Mouse (Mus musculus): ENCODE data around the gene Met.

Gene Met

DNA sequence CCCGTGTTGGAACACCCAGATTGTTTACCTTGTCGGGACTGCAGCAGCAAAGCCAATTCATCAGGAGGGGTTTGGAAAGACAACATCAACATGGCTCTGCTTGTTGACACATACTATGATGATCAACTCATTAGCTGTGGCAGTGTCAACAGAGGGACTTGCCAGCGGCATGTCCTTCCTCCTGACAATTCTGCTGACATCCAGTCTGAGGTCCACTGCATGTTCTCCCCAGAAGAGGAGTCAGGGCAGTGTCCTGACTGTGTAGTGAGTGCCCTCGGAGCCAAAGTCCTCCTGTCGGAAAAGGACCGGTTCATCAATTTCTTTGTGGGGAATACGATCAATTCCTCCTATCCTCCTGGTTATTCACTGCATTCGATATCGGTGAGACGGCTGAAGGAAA, 27.9 kb downstream of the Met start:
- ATAC-seq (ENCODE audit: low TSS enrichment) = no peak

DNA sequence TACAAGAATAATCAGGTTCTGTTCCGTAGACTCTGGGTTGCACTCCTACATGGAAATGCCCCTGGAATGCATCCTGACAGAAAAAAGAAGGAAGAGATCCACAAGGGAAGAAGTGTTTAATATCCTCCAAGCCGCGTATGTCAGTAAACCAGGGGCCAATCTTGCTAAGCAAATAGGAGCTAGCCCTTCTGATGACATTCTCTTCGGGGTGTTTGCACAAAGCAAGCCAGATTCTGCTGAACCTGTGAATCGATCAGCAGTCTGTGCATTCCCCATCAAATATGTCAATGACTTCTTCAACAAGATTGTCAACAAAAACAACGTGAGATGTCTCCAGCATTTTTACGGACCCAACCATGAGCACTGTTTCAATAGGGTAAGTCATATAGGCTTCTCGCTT, 28.5 kb downstream of the Met start:
- no peak for ATAC-seq (ENCODE audit: low TSS enrichment)

DNA sequence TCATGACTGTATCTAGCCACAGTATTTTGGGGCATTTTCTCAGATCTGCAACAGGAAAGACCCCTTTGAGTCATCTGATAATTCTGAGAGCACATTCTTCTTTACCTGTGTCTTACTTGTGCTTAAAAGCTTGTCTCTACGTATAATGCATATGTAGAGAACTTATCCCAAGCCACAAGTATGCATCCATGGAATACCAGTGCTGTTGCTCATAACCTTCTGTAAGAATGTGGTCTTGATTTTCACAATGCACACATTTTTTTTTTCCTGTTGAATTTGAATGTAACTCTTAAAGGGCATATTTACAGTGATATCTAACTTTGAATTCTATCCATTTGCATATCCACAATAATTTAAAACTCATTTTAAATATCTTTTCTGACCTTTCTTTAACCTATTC, 31.8 kb downstream of the Met start:
- ATAC-seq (ENCODE audit: low TSS enrichment) = no peak

DNA sequence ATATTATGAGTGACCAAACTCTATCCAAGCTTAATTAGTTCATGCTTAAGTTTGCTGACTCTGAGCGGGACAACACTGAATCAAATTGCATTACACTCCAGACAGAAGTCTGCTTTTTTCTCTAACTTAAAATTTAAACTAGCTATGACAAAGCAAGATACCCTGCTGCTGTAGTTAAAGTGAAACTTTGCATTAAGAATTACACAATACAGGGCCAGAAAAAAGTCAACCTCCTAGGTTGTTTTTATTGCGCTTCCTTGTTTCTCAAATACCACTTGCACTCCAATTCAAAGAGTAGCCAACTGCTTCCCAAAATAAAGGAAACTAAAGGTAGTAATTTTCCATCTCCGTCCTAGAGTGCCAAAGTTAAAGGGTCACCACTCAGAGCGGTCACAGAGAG, 33.8 kb downstream of the Met start:
- ATAC-seq (ENCODE audit: low TSS enrichment) = no peak

DNA sequence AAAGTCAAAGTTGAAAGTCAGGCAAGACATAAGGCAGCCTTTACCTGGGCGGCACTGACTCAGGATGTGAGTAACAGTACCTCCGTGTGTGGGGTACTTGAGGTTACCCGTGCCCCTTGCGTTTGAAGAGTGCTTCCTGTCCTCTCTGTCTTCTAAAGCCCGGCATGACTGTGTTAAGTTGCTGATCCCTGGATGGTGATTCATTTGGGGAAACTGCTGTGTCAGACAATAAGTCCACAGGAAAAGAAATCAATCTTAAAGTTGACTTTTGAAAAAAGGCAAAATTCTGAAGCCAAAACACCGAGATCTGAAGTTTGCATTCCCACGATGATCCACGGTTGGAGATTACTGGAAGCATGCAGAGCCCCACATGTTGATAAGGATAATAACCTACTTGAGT, 35.2 kb downstream of the Met start:
- ATAC-seq (ENCODE audit: low TSS enrichment) = no peak

DNA sequence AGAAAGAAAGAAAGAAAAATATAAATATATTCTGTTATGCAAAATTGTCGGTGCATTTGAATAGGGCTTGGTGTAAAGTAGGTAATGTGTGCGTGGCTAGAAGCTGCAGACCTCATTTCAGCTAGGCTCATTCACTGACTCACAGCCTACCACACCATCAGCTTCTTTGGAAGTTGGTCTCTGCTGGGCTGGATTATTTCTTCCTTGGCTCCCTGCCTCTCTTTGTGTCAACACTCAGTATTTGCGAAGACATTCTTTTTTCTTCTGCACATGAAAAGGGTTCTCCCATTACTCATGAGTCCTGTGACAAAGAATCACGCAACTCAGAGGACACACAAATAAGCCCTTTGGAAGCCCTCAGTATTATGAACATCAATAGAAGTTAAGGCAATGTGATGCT, 37.8 kb downstream of the Met start:
- peak; percentile 55; the same call in 1 of the 2 replicates for ATAC-seq (ENCODE audit: low TSS enrichment)

- ATAC-seq (ENCODE audit: low TSS enrichment) = no peak
Observed at GRCm38 (mm10) chr6:17502311-17502710, 38.7 kb downstream of the Met start.

DNA sequence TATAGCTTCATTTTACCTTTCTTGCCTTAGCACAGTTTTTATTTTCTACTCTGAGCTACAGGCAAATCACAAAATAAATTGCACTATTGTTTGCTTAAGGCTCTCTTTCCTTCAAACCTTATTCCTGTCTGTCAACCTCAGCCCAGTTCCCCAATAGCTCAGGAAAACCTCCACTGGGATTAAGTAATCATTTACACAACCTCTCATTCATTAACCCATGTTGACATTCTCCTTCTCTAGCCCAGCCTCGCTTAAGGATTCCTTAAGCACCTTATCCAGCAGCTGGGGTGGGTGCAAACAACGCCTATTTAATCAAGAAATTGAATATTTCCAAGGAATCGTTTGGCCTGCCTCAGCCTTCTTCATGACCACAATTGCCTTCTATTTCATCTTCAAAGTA, 40.1 kb downstream of the Met start:
- ATAC-seq (ENCODE audit: low TSS enrichment) = no peak

GRCm38 (mm10) chr6:17505530-17505929, 41.9 kb downstream of the Met start:
- ATAC-seq (ENCODE audit: low TSS enrichment) = no peak

GRCm38 (mm10) chr6:17506831-17507230, 43.2 kb downstream of the Met start:
- no peak for ATAC-seq (ENCODE audit: low TSS enrichment)

DNA sequence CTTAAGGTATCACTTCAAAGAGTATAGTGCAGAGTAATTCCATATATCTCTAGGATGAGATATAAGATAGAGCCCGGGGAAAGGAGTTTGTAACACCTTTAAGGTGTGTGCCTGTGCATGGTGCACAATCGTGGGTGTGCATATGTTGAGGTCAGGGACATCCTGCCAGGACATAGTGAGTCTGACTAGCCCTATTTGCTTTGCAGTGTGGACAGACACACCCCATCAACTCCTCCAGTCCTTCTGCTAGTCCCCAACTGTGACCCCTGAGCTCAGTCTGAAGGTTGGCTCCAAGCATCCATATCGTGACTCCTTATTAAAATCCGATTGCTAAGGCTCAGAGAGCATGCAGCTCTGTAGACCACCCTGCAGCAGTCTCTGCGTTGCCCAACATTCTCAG, 44.6 kb downstream of the Met start:
- ATAC-seq (ENCODE audit: low TSS enrichment) = no peak

DNA sequence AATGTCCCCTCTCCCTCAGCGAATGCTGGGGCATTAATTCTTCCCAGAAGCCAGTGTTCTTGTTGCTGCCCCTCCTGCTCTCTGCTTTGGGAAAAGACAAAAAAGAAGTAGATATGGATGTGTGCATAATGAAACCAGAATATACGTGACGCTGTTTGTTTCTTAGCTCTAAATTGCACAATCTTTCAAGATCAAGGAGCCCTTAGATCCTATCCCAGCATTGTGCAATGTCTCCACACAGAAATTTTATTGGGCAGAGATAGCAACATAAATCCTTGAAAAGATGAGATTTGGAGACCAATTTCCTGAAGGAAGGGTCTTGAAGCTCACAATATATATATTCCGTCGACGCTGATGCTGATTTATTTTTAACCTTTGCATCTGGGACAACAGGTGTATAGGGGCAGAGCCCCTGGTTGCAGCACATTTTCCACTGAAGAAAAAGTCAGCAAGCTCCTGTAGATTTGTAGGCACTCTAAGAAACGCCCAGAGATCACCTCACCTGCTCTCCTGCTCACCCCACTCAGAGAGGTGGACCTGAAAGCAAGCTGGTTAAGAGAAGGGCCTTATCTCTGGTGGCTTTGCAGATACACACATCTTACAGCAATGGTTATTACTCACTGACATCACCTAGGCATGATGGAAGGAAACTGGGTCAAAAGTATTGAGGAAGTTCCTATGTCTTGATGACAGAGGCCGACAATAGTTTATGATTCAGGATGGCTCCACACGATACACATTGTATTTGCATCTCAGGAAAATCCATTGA, 45.2 kb downstream of the Met start:
- no peak for ATAC-seq (ENCODE audit: low TSS enrichment)

- ATAC-seq (ENCODE audit: low TSS enrichment) = no peak
Observed at GRCm38 (mm10) chr6:17513381-17513780, 49.8 kb downstream of the Met start.

DNA sequence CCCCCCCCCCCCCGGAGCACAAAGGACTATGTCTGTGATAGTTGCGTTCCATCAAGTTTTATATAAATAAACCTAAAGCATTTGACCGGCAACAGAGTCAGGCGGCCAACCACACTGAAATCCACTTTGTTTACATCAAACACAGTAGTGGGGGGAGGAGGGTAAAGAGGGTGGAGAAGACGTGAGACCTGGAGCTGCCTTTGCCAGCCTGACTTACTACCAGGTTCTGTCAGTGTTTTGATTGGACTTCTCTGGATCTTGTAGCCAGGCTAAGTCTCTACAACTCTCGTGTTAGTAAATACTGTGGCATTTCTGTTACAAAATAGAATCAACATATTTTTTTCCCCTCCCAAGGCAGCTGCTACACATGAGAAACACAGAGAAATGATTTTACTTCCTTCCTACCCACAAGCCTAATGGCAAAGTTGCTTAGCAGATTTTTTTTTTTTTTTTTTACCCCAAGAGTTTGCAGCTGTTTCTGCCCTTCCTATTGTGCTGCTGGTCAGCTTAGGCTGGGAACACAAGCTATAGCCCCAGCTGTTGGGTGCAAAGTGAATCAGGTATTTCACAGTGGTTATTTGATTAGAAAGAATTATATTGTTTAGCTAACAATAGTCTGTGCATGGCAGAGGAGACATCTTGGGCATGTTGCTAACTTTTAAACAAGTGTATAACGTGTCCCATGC, 52.3 kb downstream of the Met start:
- ATAC-seq (ENCODE audit: low TSS enrichment) = no peak

DNA sequence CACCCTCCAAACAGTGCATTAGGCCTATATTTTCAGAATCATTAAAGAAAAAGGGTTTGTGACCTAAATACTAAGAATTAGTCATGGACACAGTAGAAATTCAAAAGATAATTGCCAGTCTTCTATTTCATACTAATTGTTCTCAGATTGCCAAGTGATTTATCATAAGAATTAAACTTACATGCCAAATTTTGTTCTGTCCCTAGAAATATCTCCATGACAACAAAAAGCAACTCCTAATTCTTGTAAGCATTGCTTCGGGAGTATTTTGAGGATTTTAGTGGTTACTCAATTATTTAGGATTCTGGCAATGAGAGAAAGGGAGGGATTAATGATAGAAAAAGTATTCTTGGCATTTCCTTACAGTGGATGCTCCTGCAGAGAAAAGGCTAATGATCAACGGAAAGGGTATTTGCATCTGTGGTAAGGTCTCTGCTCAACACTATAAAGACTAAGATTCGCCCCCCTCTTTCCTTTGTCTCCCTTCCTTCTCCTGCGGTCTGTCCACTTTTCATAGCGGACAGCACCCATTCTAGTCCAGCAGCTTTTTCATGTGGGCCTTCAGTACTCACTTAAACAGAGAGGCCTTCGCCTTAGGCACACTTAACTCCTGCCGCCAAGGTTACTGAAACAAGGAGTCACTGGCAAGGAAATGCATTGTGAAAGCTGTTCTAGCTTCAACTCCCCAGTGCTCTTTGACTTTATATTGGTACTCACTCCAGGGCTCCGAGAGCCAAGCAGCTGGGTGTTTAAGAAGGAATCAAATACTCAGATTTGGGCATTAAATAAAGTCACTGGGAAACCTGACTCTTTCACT, 58.5 kb downstream of the Met start:
- peak; percentile 56 for ATAC-seq (ENCODE audit: low TSS enrichment)

DNA sequence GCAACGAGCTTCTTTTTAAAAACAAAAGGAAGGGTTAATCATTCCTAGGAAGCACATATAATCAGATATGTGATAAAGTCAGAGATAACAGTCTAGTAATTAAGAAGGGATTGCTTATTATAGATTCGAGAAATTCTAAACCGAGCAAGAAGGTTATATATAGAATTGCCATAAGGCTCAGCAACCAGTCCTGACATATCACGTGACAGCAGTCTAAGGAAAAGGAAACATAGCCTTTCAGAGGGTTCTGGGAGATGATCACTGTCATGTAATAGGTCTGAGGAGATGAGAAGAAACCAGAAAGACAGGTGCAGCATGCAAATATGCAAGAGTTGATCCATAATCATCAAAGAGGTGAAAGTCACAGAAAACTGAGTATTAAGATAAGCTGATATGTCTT, 59.3 kb downstream of the Met start:
- peak; percentile 66 for ATAC-seq (ENCODE audit: low TSS enrichment)

DNA sequence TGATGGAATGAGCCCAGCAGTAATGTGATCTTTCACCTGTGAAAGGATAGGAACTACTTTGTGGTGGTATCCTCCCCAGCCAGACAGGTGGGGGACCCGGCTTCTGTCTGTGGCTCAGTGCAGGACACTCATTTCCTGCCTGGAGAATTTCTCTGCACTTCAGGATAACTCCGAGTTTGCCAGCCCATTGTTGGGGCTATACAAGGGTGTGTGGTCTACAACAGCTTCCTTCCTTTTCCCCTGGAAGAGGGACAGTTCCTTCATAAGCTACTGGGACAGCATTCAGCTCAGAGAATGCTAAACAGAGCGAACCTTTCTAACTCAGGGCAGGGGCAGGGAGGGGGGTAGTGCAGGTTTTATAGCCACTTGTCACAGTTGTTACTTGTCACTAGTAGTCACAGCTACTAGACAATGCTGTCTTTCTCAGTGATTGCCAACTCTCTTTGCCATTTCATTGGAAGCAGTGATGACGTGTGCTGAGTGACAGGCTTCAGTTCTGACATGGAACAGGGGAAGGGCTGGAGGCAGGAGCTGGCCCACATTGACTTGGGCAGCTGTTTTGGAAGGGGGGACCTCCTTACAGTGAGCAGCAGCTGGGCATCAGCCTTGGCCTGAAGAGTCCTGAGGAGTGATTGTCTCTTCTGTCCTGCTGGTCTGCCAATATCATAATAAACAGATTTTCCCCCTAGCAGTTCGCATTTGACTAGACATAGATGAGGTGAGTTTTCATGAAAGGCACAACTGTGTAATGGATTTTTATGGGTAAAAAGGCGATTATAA, 66.1 kb downstream of the Met start:
- ATAC-seq (ENCODE audit: low TSS enrichment) = no peak

- ATAC-seq (ENCODE audit: low TSS enrichment) = no peak
Observed at GRCm38 (mm10) chr6:17541615-17542014, 78.0 kb downstream of the Met start.

DNA sequence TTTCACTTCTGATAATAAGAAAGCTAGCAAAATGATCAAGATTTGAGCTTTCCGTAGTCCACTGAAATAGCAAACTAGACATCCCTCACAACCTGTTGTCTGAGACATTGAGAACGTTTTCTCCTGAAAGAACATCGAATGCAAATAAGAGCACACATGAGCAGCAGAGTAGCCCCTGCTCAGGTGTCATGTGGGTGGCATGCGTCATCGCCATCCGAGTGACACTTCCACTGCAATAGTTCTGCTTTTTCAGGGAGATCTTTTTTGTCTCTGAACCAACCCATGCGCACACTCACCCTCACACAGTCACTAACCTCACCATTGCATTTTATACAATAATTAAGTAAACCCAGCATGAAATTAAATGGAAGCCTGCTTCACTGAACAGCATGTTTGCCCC, 78.8 kb downstream of the Met start:
- ATAC-seq (ENCODE audit: low TSS enrichment) = peak; percentile 62

DNA sequence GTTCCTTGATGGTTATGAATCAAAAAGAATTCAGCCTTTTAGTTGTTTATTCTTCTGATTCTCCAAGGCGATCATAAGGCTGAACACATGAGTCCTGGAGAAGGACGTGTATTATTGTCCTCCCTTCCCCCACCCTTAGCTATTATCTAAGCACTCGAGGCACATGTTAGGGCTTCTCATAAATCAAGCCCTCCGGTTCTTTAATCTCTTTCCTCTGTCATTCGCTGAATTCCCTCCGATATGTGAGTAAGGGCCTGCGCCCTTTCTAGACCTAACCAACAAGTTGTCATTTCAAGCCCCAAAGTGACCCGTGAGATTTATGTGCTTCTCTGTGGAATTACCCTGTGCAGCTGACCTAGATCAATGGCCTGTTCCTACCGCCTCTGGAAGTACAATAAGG, 81.9 kb downstream of the Met start:
- no peak for ATAC-seq (ENCODE audit: low TSS enrichment)

DNA sequence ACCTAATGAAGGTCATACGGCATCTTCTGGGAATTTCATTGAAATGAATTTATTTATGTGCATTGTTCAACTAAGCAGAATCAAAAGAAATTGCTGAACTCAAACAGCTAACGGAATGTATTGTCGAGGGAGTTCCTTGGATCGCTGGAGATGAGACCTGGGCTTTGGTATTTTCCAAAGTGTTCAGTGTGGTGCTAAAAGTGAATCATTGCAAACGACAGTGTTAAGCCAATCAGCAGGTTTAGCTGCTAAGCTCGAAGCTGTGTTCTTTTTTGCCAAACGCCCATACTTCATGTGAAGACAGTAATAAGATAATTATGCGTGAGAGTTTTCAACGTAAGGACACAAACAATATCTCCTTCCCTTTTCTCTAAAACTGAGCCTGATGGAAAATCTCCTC, 82.7 kb downstream of the Met start:
- ATAC-seq (ENCODE audit: low TSS enrichment) = peak; percentile 58; the same call in 1 of the 2 replicates

DNA sequence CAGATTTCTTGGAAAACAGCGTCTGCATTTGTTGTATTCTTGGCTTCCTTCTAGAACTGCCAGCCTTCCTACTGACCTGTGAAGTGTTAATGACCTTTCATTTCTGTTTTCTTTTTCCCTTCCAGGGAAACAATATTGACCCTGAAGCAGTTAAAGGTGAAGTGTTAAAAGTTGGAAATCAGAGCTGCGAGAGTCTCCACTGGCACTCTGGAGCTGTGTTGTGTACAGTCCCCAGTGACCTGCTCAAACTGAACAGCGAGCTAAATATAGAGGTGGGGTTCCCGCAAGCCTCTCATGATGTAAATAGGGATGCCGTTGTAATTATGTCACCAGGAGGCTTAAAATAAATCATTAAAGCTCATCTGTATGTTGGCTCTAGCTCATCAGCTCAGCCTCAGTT, 83.2 kb downstream of the Met start:
- no peak for ATAC-seq (ENCODE audit: low TSS enrichment)
